Mouse (Mus musculus): ENCODE measurements at regions not wholly inside any gene's neighbourhood (a gene's known extent, or its start where the extent isn't known, plus 50 kb on each side); places are given as distances from the start of the nearest gene placed in this dataset.
A peak's percentile ranks its signal among the peaks of the same experiment; 100 is the strongest.
"Not testable (repeated sequence)": the region's sequence is repeated elsewhere in the genome, so short reads cannot be mapped to it uniquely, and the experiment has no call there.

GRCm38 (mm10) chr17:14127031-14127430, 67.7 kb upstream of the Gm7358 start:
- peak; percentile 21; the same call in 1 of the 2 replicates for TF ChIP-seq CTCF (conservative IDR thresholded peaks at IDR 0.05; ENCODE audit: low read length)
- TF ChIP-seq NANOG (IDR thresholded peaks at IDR 0.05; ENCODE audit: borderline replicate concordance, low read length): not testable (repeated sequence)

All from E14TG2a.4 (cell line).